Mouse (Mus musculus): Measurements from ENCODE around the gene Ddah1.

DNA sequence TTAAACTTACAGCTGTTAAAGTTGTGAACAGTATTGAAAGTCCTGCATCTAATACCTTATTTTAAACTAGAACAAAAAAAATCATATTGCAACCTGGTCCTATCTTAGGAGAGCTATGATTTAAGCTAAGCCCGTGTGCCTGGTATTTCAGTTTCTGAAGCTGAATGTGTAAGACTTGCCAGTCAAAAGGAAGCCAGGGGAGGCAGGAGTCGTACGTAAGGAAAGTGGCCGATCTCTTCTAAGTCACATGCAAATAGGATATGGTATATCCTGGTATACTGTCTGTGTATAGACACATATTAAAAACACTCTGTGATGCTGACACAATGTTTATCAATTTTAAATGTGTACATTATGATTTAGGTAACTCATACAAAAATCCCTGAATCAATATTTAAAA lies 47.4 kb downstream of the Ddah1 start:
- TF ChIP-seq CTCF (IDR thresholded peaks at IDR 0.05; ENCODE audit: low read depth, low read length), result no peak
- TF ChIP-seq POLR2A (IDR thresholded peaks at IDR 0.05; ENCODE audit: borderline replicate concordance, low read depth, low read length), result no peak

Data from bone marrow macrophage, adult 2 months (primary cell).